Comparison of ENCODE assay signal across 16 mouse cellular contexts in genomic region chr17:47566133-47566532, GRCm38 (mm10). TPM values are rescaled to one million over a fixed set of nuclear protein-coding genes. Genes with fewer than 3 reads are reported as not detected.
DNase-seq lines count a peak whose midpoint lies in the region; ATAC-seq and TF ChIP-seq lines count a peak whose summit lies in the region.
"Had no signal": no experiment of that assay in that cellular context is flagged by ENCODE, and none has a peak within 500 bp of the region (broad histone marks: within the 10 kb centered on the region; RNA-seq: fewer than 3 reads in every experiment).

No protein-coding gene starts in this region.

- H3K27ac ChIP-seq in ES-Bruce4 (ENCODE audit: insufficient read depth, low read length), result peak overlapping the region; percentile 78
- H3K27ac ChIP-seq in forebrain, embryonic 14.5 days (ENCODE audit: low read depth, low read length), result no peak overlapping the region
- H3K27ac ChIP-seq: embryonic facial prominence, embryonic 12.5 days; limb, embryonic 15.5 days had no signal

- no peaks in the 10 kb centered on the region for H3K9me3 ChIP-seq in ES-Bruce4 (replicated peaks; ENCODE audit: control insufficient read depth, insufficient read depth, low read length, poor library complexity, severe bottlenecking)
- no peaks in the 10 kb centered on the region for H3K9me3 ChIP-seq in forebrain, embryonic 14.5 days (replicated peaks; ENCODE audit: control insufficient read depth, low read length)
- H3K9me3 ChIP-seq: embryonic facial prominence, embryonic 12.5 days; heart, embryonic 15.5 days; limb, embryonic 15.5 days had no signal

- TF ChIP-seq CTCF in ES-Bruce4 (IDR thresholded peaks at IDR 0.05; ENCODE audit: low read depth, low read length), result no peak

- WGBS in forebrain, embryonic 14.5 days, result 11% methylated on average over 2 of the region's 2 CpGs

- no peak for TF ChIP-seq POLR2A in ES-Bruce4 (IDR thresholded peaks at IDR 0.05; ENCODE audit: insufficient read depth, low read length)

- 0 out of 2 replicates have a peak overlapping the region, but pooled peaks have one; percentile 2 for H3K9ac ChIP-seq in ES-Bruce4 (ENCODE audit: low read depth, poor library complexity, severe bottlenecking)
- no peak overlapping the region for H3K9ac ChIP-seq in forebrain, embryonic 14.5 days (ENCODE audit: low read length)
- H3K9ac ChIP-seq: embryonic facial prominence, embryonic 12.5 days; heart, embryonic 15.5 days; limb, embryonic 15.5 days had no signal

- peak; percentile 12 for DNase-seq in kidney, postnatal 14 days
- DNase-seq in kidney, postnatal 36 days, result no peak
- DNase-seq in WW6 (ENCODE audit: low read depth, low spot score), result peak; percentile 60
- DNase-seq in forebrain, embryonic 14.5 days (ENCODE audit: low spot score), result peak; percentile 30
- DNase-seq in Muller cell, postnatal 12 days (ENCODE audit: inconsistent ontology term), result no peak
- no peak for DNase-seq in thymus, postnatal 0 days (ENCODE audit: low spot score)
- no peak for DNase-seq in ovary, postnatal 36 days (ENCODE audit: low spot score)
- DNase-seq: cerebellum, adult 2 months; kidney, postnatal 25 days; lung, postnatal 4 days; retina, postnatal 1 day had no signal

- no peaks in the 10 kb centered on the region for H3K27me3 ChIP-seq in ES-Bruce4 (ENCODE audit: control insufficient read depth, insufficient read depth, low read length, poor library complexity, severe bottlenecking)
- H3K27me3 ChIP-seq in forebrain, embryonic 14.5 days (replicated peaks; ENCODE audit: control insufficient read depth, insufficient read depth, low read length), result no peaks in the 10 kb centered on the region
- H3K27me3 ChIP-seq: embryonic facial prominence, embryonic 12.5 days; heart, embryonic 15.5 days; limb, embryonic 15.5 days had no signal

- no peak overlapping the region for H3K4me3 ChIP-seq in ES-Bruce4 (ENCODE audit: low read depth, low read length)
- no peak overlapping the region for H3K4me3 ChIP-seq in forebrain, embryonic 14.5 days (ENCODE audit: low read depth, low read length)
- H3K4me3 ChIP-seq: embryonic facial prominence, embryonic 12.5 days; heart, embryonic 15.5 days; limb, embryonic 15.5 days had no signal

- H3K36me3 ChIP-seq in ES-Bruce4 (ENCODE audit: control insufficient read depth, insufficient read depth, low read length, poor library complexity, severe bottlenecking), result no peaks in the 10 kb centered on the region
- no peaks in the 10 kb centered on the region for H3K36me3 ChIP-seq in forebrain, embryonic 14.5 days (ENCODE audit: control insufficient read depth, insufficient read depth, low read length)
- H3K36me3 ChIP-seq: embryonic facial prominence, embryonic 12.5 days; heart, embryonic 15.5 days; limb, embryonic 15.5 days had no signal

- H3K4me2 ChIP-seq in forebrain, embryonic 14.5 days (ENCODE audit: low read length), result no peak overlapping the region
- H3K4me2 ChIP-seq: embryonic facial prominence, embryonic 12.5 days; heart, embryonic 15.5 days; limb, embryonic 15.5 days had no signal

- peak; percentile 46 for ATAC-seq in forebrain, embryonic 14.5 days
- ATAC-seq: inflammation-experienced regulatory T-cells, adult 6 months had no signal

- peak; percentile 56; the same call in 1 of the 2 replicates for TF ChIP-seq EP300 in ES-Bruce4 (IDR thresholded peaks at IDR 0.05; ENCODE audit: insufficient read depth, low read depth, low read length)

- peaks cover 11% of the 10 kb centered on the region for H3K4me1 ChIP-seq in ES-Bruce4 (ENCODE audit: control insufficient read depth, insufficient read depth, low read length)
- H3K4me1 ChIP-seq in forebrain, embryonic 14.5 days (ENCODE audit: control insufficient read depth, insufficient read depth, low read length), result no peaks in the 10 kb centered on the region
- H3K4me1 ChIP-seq: embryonic facial prominence, embryonic 12.5 days; heart, embryonic 15.5 days; limb, embryonic 15.5 days had no signal

RNA-seq across cellular contexts. Expression of gene Bysl, which starts 45.2 kb away (rescaled TPM):
- polyA plus RNA-seq in ES-Bruce4 (2011; ENCODE audit: insufficient read depth, insufficient read length, low read depth, missing spikeins), result 24.9 and 25.7 TPM in 2 replicates
- 25.1 and 33.2 TPM in 2 replicates for polyA plus RNA-seq in forebrain, embryonic 14.5 days (2014; fragmentation: Nextera tagmentation; extraction: Ambion mirVana)
- polyA plus RNA-seq in thymus, postnatal 0 days (2015; fragmentation: Nextera tagmentation; extraction: Ambion mirVana), result 21.3 and 22.4 TPM in 2 replicates

RNA-seq across cellular contexts. Expression of gene Med20, which starts 45.2 kb away (rescaled TPM):
- polyA plus RNA-seq in ES-Bruce4 (2011; ENCODE audit: insufficient read depth, insufficient read length, low read depth, missing spikeins), result 26.4 and 36.9 TPM in 2 replicates
- 55.4 and 55.5 TPM in 2 replicates for polyA plus RNA-seq in forebrain, embryonic 14.5 days (2014; fragmentation: Nextera tagmentation; extraction: Ambion mirVana)
- polyA plus RNA-seq in thymus, postnatal 0 days (2015; fragmentation: Nextera tagmentation; extraction: Ambion mirVana), result 46.9 and 50.1 TPM in 2 replicates

RNA-seq across cellular contexts. Expression of gene Gm20517, which starts 45.3 kb away (rescaled TPM):
- 4.5 and 11.9 TPM in 2 replicates for polyA plus RNA-seq in ES-Bruce4 (2011; ENCODE audit: insufficient read depth, insufficient read length, low read depth, missing spikeins)
- 1.8 and 3.6 TPM in 2 replicates for polyA plus RNA-seq in forebrain, embryonic 14.5 days (2014; fragmentation: Nextera tagmentation; extraction: Ambion mirVana)
- polyA plus RNA-seq in thymus, postnatal 0 days (2015; fragmentation: Nextera tagmentation; extraction: Ambion mirVana), result 1.8 TPM in 2 replicates

Comparison
In these comparisons a context has a peak if more than half of its experiments do, and no peak if none do; other contexts are left out.
1. DNase-seq: peak in kidney, postnatal 14 days (single experiment), WW6 (single experiment) and forebrain, embryonic 14.5 days (single experiment); none in kidney, postnatal 36 days (0 of 2), Muller cell, postnatal 12 days (single experiment), thymus, postnatal 0 days (single experiment) and ovary, postnatal 36 days (single experiment).